In the genomic region with DNA sequence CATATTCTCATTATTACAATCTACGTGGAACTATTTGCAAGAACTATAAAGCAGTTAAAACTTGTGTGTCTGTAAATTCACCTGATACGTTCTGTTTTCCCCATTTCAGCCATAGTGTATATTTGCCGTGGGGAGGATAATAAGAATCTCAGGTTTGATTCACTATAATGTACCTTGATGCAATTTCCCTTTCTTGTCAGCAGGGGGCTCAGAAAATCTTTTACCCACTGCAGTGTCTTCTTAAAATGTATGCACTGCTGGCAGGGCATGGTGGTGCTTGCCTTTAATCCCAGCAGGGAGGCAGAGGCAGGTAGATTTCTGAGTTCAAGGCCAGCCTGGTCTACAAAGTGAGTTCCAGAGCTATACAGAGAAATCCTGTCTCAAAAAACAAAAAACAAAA, we compare ENCODE assay signal across 15 mouse cellular contexts.
A peak's percentile ranks its signal among the peaks of the same experiment; 100 is the strongest.
DNase-seq lines count a peak whose midpoint lies in the region; ATAC-seq and TF ChIP-seq lines count a peak whose summit lies in the region.
"Had no signal": no experiment of that assay in that cellular context is flagged by ENCODE, and none has a peak within 500 bp of the region (broad histone marks: within the 10 kb centered on the region; RNA-seq: fewer than 3 reads in every experiment).

No protein-coding gene starts in this region.

- no peaks in the 10 kb centered on the region for H3K4me1 ChIP-seq in heart, adult 2 months (ENCODE audit: control insufficient read depth, insufficient read depth, low read length)
- no peaks in the 10 kb centered on the region for H3K4me1 ChIP-seq in liver, postnatal 0 days (ENCODE audit: insufficient read depth)
- no peaks in the 10 kb centered on the region for H3K4me1 ChIP-seq in MEL (ENCODE audit: control insufficient read depth in 1 of 2, insufficient read depth in 2 of 2, low read length in 2 of 2)
- H3K4me1 ChIP-seq: heart, embryonic 15.5 days; midbrain, embryonic 13.5 days; neural tube, embryonic 15.5 days had no signal

- DNase-seq in heart, adult 2 months, result no peak
- DNase-seq in heart, adult 11 months, result no peak
- DNase-seq in liver, postnatal 0 days, result no peak
- DNase-seq in liver (no peak), MEL (ENCODE audit: low read depth, low spot score) (peak; percentile 2), MN1 (ENCODE audit: low spot score) (no peak)
- peak; percentile 29 for DNase-seq in retina, embryonic 14.5 days (ENCODE audit: low spot score)
- no peak for DNase-seq in heart, adult 8-10 months (ENCODE audit: low spot score)
- DNase-seq: gastrocnemius, postnatal 14 days; layer of hippocampus, adult 9-11 months; thymus, postnatal 4 days had no signal

- no peaks in the 10 kb centered on the region for H3K9me3 ChIP-seq in liver, postnatal 0 days (ENCODE audit: low read length)
- no peaks in the 10 kb centered on the region for H3K9me3 ChIP-seq in MEL (replicated peaks; ENCODE audit: insufficient read depth, low read length)
- H3K9me3 ChIP-seq: G1E; heart, embryonic 15.5 days; midbrain, embryonic 13.5 days; neural tube, embryonic 15.5 days had no signal

- H3K9ac ChIP-seq in heart, adult 2 months (ENCODE audit: low read depth, low read length), result no peak overlapping the region
- no peak overlapping the region for H3K9ac ChIP-seq in liver, postnatal 0 days (replicated peaks)
- no peak overlapping the region for H3K9ac ChIP-seq in MEL (ENCODE audit: control insufficient read depth, low read depth, low read length, poor library complexity, severe bottlenecking)
- H3K9ac ChIP-seq: heart, embryonic 15.5 days; midbrain, embryonic 13.5 days; neural tube, embryonic 15.5 days had no signal

- WGBS in heart, adult 2 months, result 66% methylated on average over 3 of the region's 3 CpGs
- WGBS in liver, postnatal 0 days (ENCODE audit: insufficient replicate concordance), result 73% methylated on average over 3 of the region's 3 CpGs

- no peak overlapping the region for H3K4me2 ChIP-seq in liver, postnatal 0 days (ENCODE audit: low read depth, low read length)
- H3K4me2 ChIP-seq: heart, embryonic 15.5 days; midbrain, embryonic 13.5 days; neural tube, embryonic 15.5 days had no signal

- TF ChIP-seq CTCF in heart, adult 2 months (IDR thresholded peaks at IDR 0.05), result peak; percentile 46
- TF ChIP-seq CTCF in liver, postnatal 0 days (IDR thresholded peaks at IDR 0.05; ENCODE audit: low read depth), result 0 out of 2 replicates have a peak, but pooled peaks have one; percentile 26
- no peak; a peak in 1 of 6 replicates for TF ChIP-seq CTCF in MEL (IDR thresholded peaks at IDR 0.05 in 2 of 3, conservative IDR thresholded peaks at IDR 0.05 in 1 of 3; ENCODE audit: control insufficient read depth in 1 of 3, insufficient read depth in 1 of 3, low read depth in 2 of 3, low read length in 3 of 3, poor library complexity in 1 of 3, severe bottlenecking in 1 of 3)

- H3K27ac ChIP-seq in heart, adult 2 months, result no peak overlapping the region
- no peak overlapping the region for H3K27ac ChIP-seq in liver, postnatal 0 days (ENCODE audit: low read depth)
- no peak overlapping the region for H3K27ac ChIP-seq in MEL (ENCODE audit: control insufficient read depth, low read depth, low read length)
- H3K27ac ChIP-seq: heart, embryonic 15.5 days; midbrain, embryonic 13.5 days; neural tube, embryonic 15.5 days had no signal

- TF ChIP-seq POLR2A in heart, adult 2 months (IDR thresholded peaks at IDR 0.05; ENCODE audit: insufficient read depth, low read depth, low read length), result no peak
- no peak for TF ChIP-seq POLR2A in MEL (IDR thresholded peaks at IDR 0.05; ENCODE audit: control insufficient read depth in 1 of 2, insufficient read depth in 1 of 2, low read depth in 1 of 2, low read length in 2 of 2, poor library complexity in 1 of 2)

- no peaks in the 10 kb centered on the region for H3K36me3 ChIP-seq in heart, adult 2 months (ENCODE audit: control insufficient read depth, insufficient read depth, low read length)
- no peaks in the 10 kb centered on the region for H3K36me3 ChIP-seq in liver, postnatal 0 days (replicated peaks; ENCODE audit: insufficient read depth, low read length)
- H3K36me3 ChIP-seq in MEL (ENCODE audit: control insufficient read depth in 1 of 2, insufficient read depth in 2 of 2, low read length in 2 of 2), result no peaks in the 10 kb centered on the region
- H3K36me3 ChIP-seq: G1E; heart, embryonic 15.5 days; midbrain, embryonic 13.5 days; neural tube, embryonic 15.5 days had no signal

- H3K27me3 ChIP-seq in heart, adult 2 months (ENCODE audit: control insufficient read depth, insufficient read depth, low read length), result no peaks in the 10 kb centered on the region
- H3K27me3 ChIP-seq in liver, postnatal 0 days (ENCODE audit: insufficient read depth, low read length), result no peaks in the 10 kb centered on the region
- no peaks in the 10 kb centered on the region for H3K27me3 ChIP-seq in MEL (ENCODE audit: control insufficient read depth in 1 of 2, insufficient read depth in 2 of 2, low read length in 2 of 2)
- H3K27me3 ChIP-seq: heart, embryonic 15.5 days; midbrain, embryonic 13.5 days; neural tube, embryonic 15.5 days had no signal

- no peaks in the 10 kb centered on the region for H3K79me2 ChIP-seq in heart, adult 2 months (replicated peaks; ENCODE audit: control insufficient read depth, insufficient read depth, low read length)
- H3K79me2 ChIP-seq in MEL (ENCODE audit: control insufficient read depth, insufficient read depth, low read length, poor library complexity), result no peaks in the 10 kb centered on the region

- no peak for TF ChIP-seq EP300 in heart, adult 2 months (IDR thresholded peaks at IDR 0.05; ENCODE audit: insufficient read depth, low read depth, low read length)
- TF ChIP-seq EP300 in liver, postnatal 0 days (IDR thresholded peaks at IDR 0.05; ENCODE audit: low read depth), result no peak
- TF ChIP-seq EP300 in MEL (IDR thresholded peaks at IDR 0.05; ENCODE audit: low read depth in 1 of 2, low read length in 2 of 2), result no peak

- TF ChIP-seq RAD21 in MEL (IDR thresholded peaks at IDR 0.05; ENCODE audit: low read depth, low read length), result no peak

- ATAC-seq in liver, postnatal 0 days, result no peak
- ATAC-seq: midbrain, embryonic 13.5 days had no signal

- H3K4me3 ChIP-seq in heart, adult 2 months, result no peak overlapping the region
- no peak overlapping the region for H3K4me3 ChIP-seq in liver, postnatal 0 days (ENCODE audit: low read depth, low read length)
- H3K4me3 ChIP-seq in MEL (ENCODE audit: control insufficient read depth in 1 of 2, insufficient read depth in 1 of 2, low read depth in 2 of 2, low read length in 2 of 2), result no peak overlapping the region
- H3K4me3 ChIP-seq: heart, embryonic 15.5 days; midbrain, embryonic 13.5 days; neural tube, embryonic 15.5 days had no signal

- intact Hi-C loops in heart, adult 2 months (cut with DNase I), result no loop called here

TF ChIP-seq in MEL, 35 proteins besides CTCF, POLR2A, EP300 and RAD21:
- TF ChIP-seq POLR2AphosphoS2 (IDR thresholded peaks at IDR 0.05; ENCODE audit: low read length) (no peak), TBP (IDR thresholded peaks at IDR 0.05; ENCODE audit: low read depth, low read length) (no peak), MXI1 (IDR thresholded peaks at IDR 0.05; ENCODE audit: low read depth, low read length) (no peak)
TF ChIP-seq in MEL: peak in this region for 0.

Comparison
In these comparisons a context has a peak if more than half of its experiments do, and no peak if none do; other contexts are left out.
1. DNase-seq: peak in MEL (single experiment) and retina, embryonic 14.5 days (single experiment); none in heart, adult 2 months (0 of 2), heart, adult 11 months (single experiment), liver, postnatal 0 days (single experiment), liver (single experiment), MN1 (single experiment) and heart, adult 8-10 months (single experiment).
2. CTCF ChIP-seq: peak in heart, adult 2 months (single experiment) and liver, postnatal 0 days (single experiment); none in MEL (0 of 3).